Mouse (Mus musculus) ES-E14 (cell line): ENCODE measurements at regions not wholly inside any gene's neighbourhood (a gene's known extent, or its start where the extent isn't known, plus 50 kb on each side); places are given as distances from the start of the nearest gene placed in this dataset.

Experiments
- DNase-seq: peaks from one replicate; pipeline ENCODE4 v3.0.0-alpha.2; 2013; ENCODE audit warnings: low read depth, low spot score
- H3K27ac ChIP-seq: 2 replicates; pipeline ENCODE4 v1.5.1; 2012; ENCODE audit warnings: low read depth, mild to moderate bottlenecking, low read length, moderate library complexity, mixed read lengths; ENCODE audit not compliant: poor library complexity, insufficient read depth, severe bottlenecking
- H3K36me3 ChIP-seq: 2 replicates; pipeline ENCODE4 v1.6.1; 2012; ENCODE audit warnings: mild to moderate bottlenecking, low read length, moderate library complexity, mixed read lengths; ENCODE audit not compliant: control insufficient read depth, poor library complexity, insufficient read depth, severe bottlenecking
- H3K4me1 ChIP-seq, 2 experiments: fragments of 150-350 bp in 1 of 2; sonication (generic) in 1 of 2; 2 replicates each; pipeline ENCODE4 v1.6.1; 2012; ENCODE audit warnings: low read length in 2 of 2, mild to moderate bottlenecking in 1 of 2, mixed read lengths in 1 of 2; ENCODE audit not compliant: control insufficient read depth in 2 of 2, insufficient read depth in 2 of 2, poor library complexity in 1 of 2
- H3K4me3 ChIP-seq, 2 experiments: fragments of 150-350 bp in 1 of 2; sonication (generic) in 1 of 2; 2 replicates each; pipeline ENCODE4 v1.5.1; 2012; ENCODE audit warnings: low read length in 2 of 2, low read depth in 1 of 2, mild to moderate bottlenecking in 1 of 2, mixed read lengths in 1 of 2; ENCODE audit not compliant: insufficient read depth in 1 of 2, poor library complexity in 1 of 2, severe bottlenecking in 1 of 2
- H3K9ac ChIP-seq: 2 replicates; pipeline ENCODE4 v1.6.1; 2012; ENCODE audit warnings: low read depth, mild to moderate bottlenecking, low read length, mixed read lengths; ENCODE audit not compliant: poor library complexity, insufficient read depth, severe bottlenecking
- H3K9me3 ChIP-seq: fragments of 150-350 bp; sonication (generic); 2 replicates; pipeline ENCODE4 v1.6.1; 2012; ENCODE audit warnings: low read depth, mild to moderate bottlenecking, low read length; ENCODE audit not compliant: control insufficient read depth, insufficient read depth
- CHD2 ChIP-seq: IDR thresholded peaks from 2 replicates; pipeline ENCODE4 v1.6.1; 2014; ENCODE audit warnings: mild to moderate bottlenecking, low read depth, low read length, inconsistent platforms
- HCFC1 ChIP-seq: IDR thresholded peaks from 2 replicates; pipeline ENCODE4 v1.6.1; 2012; ENCODE audit warnings: low read length, inconsistent platforms, borderline replicate concordance; ENCODE audit not compliant: insufficient read depth
- MAFK ChIP-seq: IDR thresholded peaks from 2 replicates; pipeline ENCODE4 v1.6.1; 2014; ENCODE audit warnings: mild to moderate bottlenecking, low read depth, low read length, inconsistent platforms; ENCODE audit not compliant: insufficient read depth
- ZC3H11A ChIP-seq: IDR thresholded peaks from 2 replicates; pipeline ENCODE4 v1.6.1; 2012; ENCODE audit warnings: low read depth, mild to moderate bottlenecking, inconsistent platforms, low read length, borderline replicate concordance
- ZNF384 ChIP-seq: IDR thresholded peaks from 2 replicates; pipeline ENCODE4 v1.6.1; 2012; ENCODE audit warnings: low read depth, low read length, inconsistent platforms
- in situ Hi-C, 2 experiments: fragments of 600-800 bp; cut with MboI; formaldehyde crosslinking; loops; one replicate each; pipeline ENCODE4 v1.15.1; 2025; ENCODE audit warnings: low sequenced_read_pairs in 2 of 2, inconsistent platforms in 1 of 2; ENCODE audit not compliant: unreplicated experiment in 2 of 2

DNA sequence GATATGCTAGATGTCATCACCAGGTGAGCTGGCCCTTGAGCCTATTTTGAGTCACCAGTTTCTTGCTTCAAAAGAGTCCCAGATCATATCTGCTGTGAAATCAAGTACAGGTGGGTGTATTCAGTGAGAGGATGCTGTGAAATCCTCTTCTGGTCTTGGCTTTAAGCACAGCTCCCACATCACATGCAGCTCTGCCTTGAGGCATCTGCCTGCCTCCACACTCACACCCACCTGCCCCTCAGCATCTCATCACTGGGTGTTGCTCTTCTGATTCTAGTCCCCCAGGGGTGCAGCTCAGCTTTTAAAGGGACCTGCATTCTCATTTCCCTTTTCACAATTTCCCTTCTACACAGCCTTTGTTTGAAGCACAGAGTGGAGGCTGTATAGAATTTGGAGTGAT lies 262.9 kb downstream of the Ttc32 start:
- Histone ChIP-seq H3K36me3 (no peaks in the 10 kb centered on the region), H3K9me3 (no peaks in the 10 kb centered on the region), H3K4me1 (no peaks in the 10 kb centered on the region), H3K27ac (no peak overlapping the region), H3K4me3 (no peak overlapping the region), H3K9ac (no peak overlapping the region)
- TF ChIP-seq ZC3H11A (no peak), HCFC1 (no peak), CHD2 (no peak), MAFK (no peak), ZNF384 (no peak)
- in situ Hi-C loops: no loop called here
- no peak for DNase-seq

DNA sequence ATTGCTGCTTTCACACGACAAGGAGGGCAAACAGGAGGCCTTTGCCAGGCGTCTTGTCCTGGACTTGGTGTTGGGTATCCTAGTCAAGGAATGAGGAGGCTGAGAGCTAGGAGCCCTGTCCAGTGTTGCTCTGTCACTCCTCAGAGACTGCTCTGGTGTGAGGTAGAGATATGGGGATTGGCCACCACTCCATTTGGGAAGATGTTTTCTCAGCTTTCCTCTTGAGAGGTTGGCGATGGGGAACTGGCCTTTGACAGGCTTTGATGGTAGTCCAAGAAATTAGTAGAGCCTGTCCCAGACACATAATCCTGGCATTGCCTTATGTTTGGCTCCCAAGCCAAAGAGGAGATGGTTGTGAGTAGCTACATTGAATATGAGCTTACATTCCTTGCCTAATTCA lies 265.4 kb downstream of the Ttc32 start:
- no peak for TF ChIP-seq MAFK
- TF ChIP-seq ZC3H11A: no peak
- no peak for TF ChIP-seq HCFC1
- no peak for TF ChIP-seq ZNF384
- no peak for TF ChIP-seq CHD2
- H3K27ac ChIP-seq: no peak overlapping the region
- in situ Hi-C loops: no loop called here
- H3K36me3 ChIP-seq: no peaks in the 10 kb centered on the region
- H3K4me1 ChIP-seq: no peaks in the 10 kb centered on the region
- no peak for DNase-seq
- no peaks in the 10 kb centered on the region for H3K9me3 ChIP-seq
- H3K4me3 ChIP-seq: no peak overlapping the region
- H3K9ac ChIP-seq: no peak overlapping the region

DNA sequence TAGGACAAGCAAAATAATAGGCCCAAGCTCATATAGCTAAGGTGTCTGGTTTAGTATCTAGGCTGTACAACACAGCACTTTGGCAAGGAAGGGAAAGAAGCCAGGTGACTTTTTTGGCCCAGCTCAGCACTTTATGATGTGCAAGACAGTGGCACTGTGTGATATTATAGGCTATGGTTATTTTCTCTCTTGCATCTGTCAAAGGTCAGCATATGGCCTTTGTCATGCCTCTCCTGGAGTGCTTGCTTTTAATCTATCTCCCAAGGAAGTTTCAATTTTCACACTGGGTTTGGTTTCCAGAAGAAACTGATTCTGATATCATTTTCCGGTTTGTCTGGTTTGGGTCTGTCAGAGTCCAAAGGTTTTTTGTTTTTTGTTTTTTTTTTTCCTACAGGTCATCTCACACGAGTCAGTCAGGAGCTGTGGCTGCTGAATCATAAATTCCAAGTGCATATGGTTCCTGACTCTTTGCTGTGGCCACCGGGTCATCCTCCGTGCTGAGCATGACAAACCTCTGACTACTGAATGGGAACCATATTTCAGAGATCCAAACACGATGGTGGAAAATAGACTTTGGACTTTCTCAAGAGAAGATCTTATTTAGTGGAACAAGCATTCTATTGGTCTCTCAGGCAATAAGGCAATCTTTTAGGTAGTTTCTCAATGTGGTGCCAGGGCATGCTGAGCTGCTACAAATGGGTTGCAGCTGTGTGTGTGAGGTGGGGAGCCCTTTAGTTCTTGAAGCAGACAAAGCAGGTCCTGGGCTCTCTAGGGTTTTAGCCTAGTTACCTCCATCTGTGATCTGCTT lies 269.3 kb downstream of the Ttc32 start:
- Histone ChIP-seq H3K9ac (no peak overlapping the region), H3K36me3 (no peaks in the 10 kb centered on the region), H3K4me1 (no peaks in the 10 kb centered on the region), H3K27ac (no peak overlapping the region), H3K4me3 (no peak overlapping the region), H3K9me3 (no peaks in the 10 kb centered on the region)
- in situ Hi-C loops: no loop called here
- no peak for DNase-seq
- TF ChIP-seq HCFC1: no peak
- TF ChIP-seq ZNF384: no peak
- no peak for TF ChIP-seq ZC3H11A
- no peak for TF ChIP-seq CHD2
- TF ChIP-seq MAFK: no peak

DNA sequence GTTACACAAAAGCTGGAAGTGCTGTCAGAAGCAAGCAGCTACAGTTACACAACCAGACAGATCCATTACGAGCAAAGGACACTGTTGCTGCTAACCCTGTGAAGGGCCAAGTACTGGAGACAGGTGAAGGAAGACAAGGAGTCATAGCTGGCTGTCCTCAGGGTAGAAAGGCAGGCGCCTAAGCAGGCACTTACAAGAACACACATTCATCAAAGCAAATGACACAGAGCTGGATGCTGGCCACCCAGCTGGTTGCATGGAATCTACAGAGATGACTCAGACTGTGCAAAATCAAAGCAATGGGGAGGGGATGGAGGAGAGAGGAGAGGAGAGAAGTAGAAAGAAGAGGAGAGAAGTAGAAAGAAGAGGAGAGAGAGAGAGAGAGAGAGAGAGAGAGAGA lies 265.8 kb upstream of the Osr1 start:
- no peaks in the 10 kb centered on the region for H3K9me3 ChIP-seq
- no peaks in the 10 kb centered on the region for H3K36me3 ChIP-seq
- in situ Hi-C loops: no loop called here

More for the DNA sequence above, 265.8 kb upstream of the Osr1 start:
- no peak for TF ChIP-seq MAFK
- TF ChIP-seq CHD2: no peak
- no peak for TF ChIP-seq ZNF384
- no peak for TF ChIP-seq ZC3H11A
- TF ChIP-seq HCFC1: no peak
- Histone ChIP-seq H3K4me1 (no peaks in the 10 kb centered on the region), H3K9ac (no peak overlapping the region), H3K27ac (no peak overlapping the region), H3K4me3 (no peak overlapping the region)
- no peak for DNase-seq
